Mouse (Mus musculus) spleen, adult 12 weeks (tissue): Measurements from ENCODE around the gene Mapkapk5.
A peak's percentile ranks its signal among the peaks of the same experiment; 100 is the strongest.
"Not testable (repeated sequence)": the region's sequence is repeated elsewhere in the genome, so short reads cannot be mapped to it uniquely, and the experiment has no call there.

Experiments
- DNase-seq: peaks from one replicate; pipeline ENCODE4 v3.0.0; 2022; ENCODE audit warnings: low spot score

Gene Mapkapk5

DNA sequence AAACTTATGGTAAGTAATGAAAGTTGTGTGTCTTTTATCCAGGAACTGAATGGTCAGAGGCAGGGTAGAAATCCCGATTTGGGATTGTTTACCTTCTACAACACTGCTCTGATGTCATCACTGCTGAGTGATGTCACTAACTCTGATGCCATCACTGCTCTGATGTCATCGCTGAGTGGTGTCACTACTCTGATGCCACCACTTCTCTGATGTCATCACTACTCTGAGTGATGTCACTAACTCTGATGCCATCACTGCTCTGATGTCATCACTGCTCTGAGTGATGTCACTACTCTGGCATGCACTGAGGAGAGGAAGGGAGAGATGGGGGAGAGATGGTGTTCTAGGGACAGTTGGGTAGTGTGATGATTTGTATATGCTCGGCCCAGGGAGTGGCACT lies 16.7 kb upstream of the Mapkapk5 start:
- no peak for DNase-seq

DNA sequence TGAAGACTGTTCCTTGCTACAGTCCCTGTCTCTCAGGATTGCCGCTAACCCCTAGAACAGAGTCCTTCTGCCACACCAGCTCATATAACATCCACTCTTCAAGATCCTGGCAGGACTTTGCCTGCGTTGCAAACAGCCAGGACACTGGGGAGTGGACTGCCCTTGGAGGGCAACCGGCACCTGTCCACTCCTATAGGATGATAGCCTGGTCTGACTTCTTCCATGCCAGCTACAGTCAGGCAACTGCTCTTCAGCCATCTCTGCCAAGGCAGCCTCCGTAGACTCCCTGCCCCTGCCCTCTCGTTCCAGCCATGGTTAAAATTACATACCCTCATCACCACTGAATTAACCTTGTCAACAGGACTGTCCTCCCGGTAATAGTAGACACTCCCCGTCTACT lies 3.5 kb upstream of the Mapkapk5 start:
- no peak for DNase-seq

DNA sequence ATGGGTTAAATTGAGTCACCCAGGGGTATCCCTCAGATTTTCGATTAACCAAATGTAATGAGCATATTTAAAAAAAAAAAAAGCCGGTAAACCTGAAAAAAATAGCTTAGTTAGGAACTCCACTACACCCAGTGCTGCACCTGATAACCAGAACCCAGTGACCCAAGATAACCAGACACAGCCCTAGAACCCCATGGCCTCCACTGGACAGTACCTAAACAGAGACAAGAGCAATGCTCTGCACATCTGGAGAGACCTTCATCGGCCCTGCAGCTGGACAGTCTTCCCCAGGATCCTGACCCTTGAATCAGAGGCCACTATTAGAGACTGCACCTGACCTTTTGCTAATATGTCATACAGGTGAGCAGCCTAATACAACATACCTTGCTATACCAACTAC lies 1.4 kb upstream of the Mapkapk5 start:
- DNase-seq, result no peak

DNA sequence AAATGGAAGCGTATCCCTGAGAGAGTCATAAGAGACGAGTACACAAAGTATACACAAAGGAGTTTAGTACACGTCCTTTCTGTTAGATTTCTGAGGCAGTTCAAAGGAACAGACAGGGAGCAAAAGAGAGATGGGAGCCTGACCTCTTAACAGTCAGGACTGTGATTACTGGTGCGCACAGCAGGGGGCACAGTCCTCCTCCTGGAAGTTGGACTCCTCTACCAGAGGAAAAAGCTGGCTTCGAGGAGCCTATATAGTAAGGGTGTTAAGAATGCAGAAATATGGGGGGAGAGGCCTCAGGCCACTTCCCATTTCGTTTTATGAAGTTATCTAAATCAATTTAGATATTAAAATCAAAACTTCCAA lies 808 bp upstream of the Mapkapk5 start:
- DNase-seq, result peak; percentile 32

DNA sequence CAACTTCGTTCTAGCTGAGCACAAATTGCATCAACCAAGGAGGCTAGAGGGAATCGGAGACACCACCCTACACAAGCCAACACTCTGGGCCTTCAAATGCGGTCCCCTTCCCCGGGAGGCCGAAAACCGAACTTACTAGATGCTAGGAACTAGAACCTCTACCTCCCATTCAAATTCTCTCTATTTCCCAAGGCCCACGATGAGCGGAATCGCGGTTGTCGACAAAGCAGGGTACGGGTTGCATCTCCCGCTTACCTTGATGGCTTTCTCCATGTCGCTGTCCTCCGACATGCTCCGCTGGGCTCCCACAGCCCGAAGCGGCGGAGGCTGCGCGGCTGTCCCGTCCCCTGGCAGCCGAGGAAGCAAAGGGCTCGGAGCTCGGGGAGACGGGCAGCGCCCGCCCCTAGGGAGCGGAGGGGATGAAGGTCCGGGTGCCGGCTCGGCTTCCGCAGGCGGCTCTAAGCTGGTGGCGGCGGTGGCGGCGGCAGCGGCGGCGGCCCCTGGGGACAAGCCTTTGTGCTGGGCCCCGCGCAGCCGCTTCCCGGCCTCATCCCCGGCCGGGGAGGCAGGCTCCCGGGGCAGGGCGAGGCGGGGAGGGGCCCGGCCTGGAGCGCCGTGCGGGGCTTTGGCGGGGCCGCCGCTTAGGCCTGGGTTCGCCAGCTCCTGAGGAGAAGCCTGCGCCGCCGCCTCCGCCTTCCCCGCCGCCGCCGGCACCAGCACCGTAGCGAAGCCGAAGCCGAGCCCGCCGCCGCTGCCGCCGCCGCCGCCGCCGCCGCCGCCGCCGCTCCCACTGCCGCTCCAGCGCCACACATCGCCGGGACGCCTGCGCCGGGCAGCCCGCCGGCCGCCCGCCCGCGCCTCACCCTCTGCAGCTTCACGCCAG lies 554 bp downstream of the Mapkapk5 start, which contains the start of the genes Adam1a and Gm42878:
Gene Adam1a (minus strand): TSS at position 573 of the 883 bp plus-strand sequence.
Gene Gm42878 (minus strand): TSS at position 573 of the 883 bp plus-strand sequence.
- DNase-seq, result no peak

DNA sequence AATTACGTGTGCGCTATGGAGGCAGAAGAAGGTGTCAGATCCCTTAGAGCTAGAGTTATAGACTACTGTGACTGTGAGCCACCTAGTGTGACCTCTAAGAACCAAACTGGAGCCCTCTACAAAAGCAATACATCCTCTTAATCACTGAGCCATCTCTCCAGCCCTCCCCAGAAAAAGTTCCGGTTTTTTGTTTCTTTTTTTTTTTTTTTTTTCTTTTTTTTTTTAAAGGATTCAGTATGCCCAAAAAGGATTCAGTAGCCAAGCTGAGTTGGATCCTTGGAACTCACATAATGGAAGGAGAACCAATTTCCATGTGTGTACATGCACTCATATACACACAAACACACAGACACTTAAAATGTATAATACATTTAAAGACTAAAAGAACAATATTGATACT lies 2.3 kb downstream of the Mapkapk5 start:
- DNase-seq, result no peak

DNA sequence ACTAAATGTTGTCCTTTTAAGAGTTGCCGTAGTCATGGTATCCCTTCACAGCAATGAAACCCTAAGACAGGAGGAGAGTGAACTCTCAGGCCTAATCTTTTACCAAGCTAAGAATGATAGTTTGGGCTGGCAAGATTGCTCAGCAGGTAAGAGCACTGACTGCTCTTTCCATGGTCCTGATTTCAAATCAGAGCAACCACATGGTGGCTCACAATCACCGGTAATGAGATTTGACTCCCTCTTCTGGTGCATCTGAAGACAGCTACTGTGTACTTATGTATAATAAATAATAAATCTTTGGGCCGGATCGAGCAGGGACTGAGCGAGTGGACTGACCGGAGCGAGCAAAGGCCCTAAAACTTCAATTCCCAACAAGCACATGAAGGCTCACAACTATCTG lies 4.5 kb downstream of the Mapkapk5 start:
- no peak for DNase-seq

DNA sequence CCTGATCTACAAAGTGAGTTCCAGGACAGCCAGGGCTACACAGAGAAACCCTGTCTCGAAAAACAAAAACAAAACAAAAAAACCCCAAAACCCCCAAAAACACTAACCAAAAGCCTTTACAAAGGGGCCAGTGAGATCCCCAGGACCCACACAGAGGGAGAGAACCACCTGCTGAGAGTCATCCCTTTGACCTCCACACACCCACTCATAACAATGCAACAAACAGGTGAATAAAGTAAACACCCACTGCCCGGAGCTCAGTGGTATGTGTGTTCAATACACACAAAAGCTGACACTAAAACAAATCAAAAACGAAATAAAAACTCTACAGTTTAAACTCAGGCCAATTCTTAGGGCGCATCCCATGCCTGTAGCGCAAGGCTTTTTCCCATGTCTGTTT lies 5.6 kb downstream of the Mapkapk5 start:
- no peak for DNase-seq

DNA sequence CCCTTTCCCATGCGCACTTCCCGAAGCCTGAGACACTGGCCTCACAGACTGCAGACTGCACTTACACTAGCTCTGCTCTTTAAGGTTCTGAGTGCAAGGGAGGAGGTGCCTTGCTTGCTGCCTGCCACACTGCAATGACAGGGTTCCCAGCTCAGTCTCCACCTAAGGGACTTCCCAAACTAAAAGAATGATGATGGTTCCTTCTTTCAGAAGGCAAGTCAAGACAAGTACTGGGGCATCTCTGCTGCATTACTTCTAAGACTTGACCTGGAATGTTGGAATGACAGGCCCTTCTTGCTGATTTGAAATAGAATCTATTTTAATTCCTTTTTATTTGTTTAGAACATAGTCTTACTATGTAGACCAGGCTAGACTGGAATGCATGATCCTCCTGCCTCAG lies 8.1 kb downstream of the Mapkapk5 start:
- DNase-seq, result no peak

DNA sequence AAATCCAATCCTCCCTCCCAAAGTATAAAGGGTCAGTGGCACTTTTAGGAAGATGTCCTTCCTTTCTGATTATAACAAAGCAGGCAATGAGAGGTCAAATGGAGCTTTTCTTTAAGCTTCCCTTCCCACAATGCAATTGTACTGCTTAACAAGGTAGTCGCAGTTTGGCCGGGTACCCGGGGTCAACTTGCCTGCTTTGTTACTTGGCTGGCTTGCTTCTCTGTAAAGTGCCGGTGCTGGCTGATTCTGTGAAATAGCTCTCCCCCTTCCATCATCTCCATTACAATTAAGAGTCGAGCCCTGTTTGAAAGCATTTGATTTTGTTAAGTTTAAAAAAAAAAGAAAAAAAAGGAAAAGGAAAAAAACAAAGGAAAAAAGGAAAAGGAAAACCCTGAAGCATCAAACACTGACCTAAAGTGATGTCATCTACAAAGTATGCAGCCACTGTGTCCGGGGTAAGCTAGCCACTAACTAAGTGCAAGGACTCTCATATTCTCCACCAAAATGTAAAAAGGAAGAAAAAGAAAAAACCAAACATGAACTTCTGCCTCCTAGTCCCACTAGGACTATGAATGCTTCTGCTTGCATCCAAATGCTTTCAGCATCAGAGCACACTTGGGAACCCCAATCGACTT lies 8.7 kb downstream of the Mapkapk5 start:
- DNase-seq, result no peak

DNA sequence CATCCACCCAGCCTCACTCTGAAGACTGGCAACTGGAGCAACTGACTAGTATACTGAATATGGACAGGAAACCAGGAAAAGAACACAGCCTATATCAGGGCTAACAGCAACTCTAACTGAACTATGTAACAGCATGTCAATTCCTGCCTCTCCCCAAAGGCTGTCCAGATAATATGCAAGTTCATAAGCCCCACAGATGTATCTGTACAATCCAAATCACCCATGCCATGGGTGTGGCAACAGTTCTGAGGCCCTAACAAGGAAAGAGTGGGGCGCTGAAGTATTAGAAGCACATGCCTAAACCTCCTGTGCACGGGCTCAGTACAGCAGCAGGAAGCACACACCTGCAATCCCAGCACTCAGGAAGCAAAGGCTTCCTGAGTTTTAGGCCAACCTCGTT lies 10.6 kb downstream of the Mapkapk5 start:
- no peak for DNase-seq

DNA sequence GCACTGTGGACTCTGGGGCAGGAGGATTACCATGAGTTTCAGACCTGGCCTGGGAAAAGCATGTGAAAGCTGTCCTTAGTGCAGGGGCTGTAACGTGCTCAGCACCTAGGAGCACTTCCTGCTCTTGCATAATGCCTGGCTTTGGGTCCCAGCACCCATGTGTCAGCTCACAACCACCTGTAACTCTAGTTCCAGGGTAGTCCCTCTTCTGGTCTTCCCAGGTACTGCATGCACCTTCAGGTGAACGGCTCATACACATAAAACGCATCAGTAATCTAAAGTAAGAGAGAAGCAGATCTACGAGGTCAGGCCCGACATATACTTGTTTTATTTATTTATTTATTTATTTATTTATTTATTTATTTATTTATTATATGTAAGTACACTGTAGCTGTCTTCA lies 11.2 kb downstream of the Mapkapk5 start:
- DNase-seq, result peak; percentile 13

DNA sequence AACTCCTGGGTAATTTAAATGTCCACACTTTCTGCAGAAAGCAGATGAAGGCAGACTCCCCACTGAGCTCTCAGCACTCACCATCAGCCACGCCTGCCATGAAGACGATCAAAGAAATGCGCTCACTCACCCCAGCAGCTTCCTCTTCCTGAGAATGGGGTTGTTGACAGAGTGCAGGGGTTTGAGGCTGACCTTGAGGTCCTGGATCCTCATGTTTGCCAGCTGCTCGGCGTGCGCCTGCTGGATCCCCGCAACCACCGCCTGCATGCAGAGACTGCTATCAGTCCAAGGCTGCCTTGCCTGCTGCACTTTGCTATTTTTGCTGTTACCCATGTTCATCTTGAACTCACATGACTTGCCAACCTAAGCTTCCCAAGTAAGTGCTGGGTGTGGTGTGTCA lies 18.7 kb downstream of the Mapkapk5 start:
- DNase-seq, result no peak

DNA sequence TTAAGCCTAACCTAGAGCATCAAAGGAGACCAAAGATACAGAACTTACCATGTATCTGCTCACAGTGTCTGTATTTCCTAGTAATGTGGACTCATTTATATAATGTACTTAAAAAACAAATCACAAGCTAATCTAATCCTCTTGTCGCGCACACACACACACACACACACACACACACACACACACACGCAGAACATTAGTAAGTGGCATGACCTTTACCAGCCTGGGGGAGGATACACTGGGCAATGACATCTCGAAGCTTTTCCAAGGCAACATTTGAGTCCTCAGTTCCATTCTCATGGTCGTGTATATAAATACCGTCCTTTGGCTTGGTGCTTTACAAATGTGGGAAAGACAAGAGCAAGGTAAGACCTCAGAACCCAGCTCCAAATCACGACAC lies 19.2 kb downstream of the Mapkapk5 start:
- no peak for DNase-seq

DNA sequence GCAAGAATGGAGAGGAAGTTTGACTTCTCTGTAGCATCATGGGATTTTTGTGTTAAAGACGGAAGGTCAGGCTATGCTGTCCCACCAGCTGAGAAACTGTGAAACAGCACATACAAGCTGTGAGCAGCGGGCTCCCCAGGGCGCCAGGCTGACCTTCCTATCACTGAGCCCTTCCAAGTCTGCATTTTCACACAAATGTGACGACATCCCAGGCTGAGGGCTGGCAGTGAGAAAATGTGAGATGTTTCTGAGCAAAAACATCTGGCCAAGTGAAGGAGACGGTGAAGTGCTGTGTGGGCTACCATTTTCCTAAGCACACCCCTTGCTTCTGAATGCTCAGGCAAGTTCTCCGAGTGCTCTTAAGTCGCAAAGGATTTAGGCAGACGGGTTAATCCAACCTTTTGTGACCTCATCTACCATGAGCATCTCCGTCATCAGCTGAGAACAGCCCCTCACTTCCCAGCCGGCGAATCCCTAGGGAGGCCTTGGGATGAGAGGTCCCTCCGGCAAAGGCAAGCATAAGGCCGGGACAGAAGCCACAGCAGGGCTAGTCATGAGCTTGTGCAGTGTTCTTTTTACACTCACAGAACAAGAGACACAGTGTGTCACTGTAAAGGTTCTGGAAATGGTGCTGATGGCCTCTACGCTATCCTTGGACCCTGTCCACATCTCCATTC lies 19.8 kb downstream of the Mapkapk5 start:
- no peak for DNase-seq

DNA sequence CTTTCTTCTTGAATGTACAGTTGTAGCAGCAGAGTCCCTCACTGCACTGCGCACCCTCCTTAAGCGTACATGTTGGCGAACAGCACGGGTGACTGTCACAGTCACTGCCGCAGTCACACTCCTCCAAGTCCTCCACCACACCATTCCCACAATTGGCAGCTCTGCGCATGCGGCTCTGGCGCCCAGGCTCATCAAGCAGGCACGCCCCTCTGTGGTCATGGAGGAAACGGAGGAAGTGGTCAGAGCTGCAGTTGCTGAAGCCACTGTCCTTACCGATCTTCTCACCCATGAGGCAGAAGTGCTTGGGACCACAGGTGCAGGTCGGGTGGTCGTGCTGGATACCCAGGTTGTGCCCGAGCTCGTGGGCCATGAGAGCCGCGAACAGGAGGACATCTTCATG lies 25.9 kb downstream of the Mapkapk5 start:
- DNase-seq, result not testable (repeated sequence)

DNA sequence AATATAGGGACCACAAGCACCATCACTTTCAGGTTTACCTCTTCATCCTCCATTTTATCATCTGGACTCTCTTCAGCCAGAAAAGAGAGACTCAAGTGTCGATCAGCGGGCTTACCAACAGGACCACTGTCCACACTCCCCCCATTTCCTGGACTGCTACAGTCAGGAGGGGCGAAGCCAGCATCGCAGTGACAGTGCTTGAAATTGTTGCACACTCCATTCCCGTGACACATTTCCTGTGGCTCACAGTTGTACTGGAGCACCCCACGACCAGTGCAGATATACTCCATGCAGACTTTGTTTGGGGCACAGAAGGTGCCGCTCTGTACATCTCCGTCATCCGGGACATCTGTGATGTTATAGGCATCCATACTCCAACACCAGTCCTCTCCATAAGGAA lies 26.7 kb downstream of the Mapkapk5 start:
- no peak for DNase-seq

DNA sequence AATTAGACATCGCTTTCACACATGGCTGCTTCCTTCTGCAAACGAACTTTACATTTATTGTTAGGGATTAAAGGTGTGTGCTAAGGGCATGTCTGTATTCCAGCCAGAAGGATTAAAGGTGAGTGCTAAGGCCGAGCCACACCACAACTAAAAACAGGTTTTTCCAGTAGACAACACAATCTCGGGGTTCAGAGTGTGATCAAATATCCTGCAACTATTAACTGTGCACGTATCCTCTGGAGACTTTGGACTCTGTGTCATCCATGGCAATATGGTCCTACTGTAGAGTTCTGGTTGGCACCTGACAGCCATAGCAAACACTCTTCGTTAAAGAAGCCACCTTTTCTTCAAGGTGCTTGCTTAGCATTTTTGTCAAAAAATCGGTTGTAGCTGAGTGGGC lies 35.7 kb downstream of the Mapkapk5 start:
- DNase-seq, result no peak

DNA sequence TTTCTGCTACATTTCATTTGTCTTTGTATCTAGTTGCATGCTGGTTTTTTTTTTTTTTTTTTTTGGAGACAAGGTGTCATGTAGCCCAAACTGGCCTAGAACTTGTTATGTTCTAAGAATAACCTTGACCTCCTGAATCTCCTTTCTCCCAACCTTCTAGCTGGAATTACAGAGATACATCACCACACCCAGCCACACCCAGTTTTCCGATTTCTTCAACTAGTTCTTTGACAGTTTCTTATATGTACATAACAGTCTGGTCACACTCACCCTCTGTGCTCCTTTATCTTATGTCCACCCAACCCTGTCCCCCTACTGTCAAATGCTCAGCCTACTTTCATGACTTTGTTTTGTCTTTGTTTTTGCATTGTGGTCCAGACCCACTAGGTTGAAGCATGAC lies 38.9 kb downstream of the Mapkapk5 start:
- no peak for DNase-seq

DNA sequence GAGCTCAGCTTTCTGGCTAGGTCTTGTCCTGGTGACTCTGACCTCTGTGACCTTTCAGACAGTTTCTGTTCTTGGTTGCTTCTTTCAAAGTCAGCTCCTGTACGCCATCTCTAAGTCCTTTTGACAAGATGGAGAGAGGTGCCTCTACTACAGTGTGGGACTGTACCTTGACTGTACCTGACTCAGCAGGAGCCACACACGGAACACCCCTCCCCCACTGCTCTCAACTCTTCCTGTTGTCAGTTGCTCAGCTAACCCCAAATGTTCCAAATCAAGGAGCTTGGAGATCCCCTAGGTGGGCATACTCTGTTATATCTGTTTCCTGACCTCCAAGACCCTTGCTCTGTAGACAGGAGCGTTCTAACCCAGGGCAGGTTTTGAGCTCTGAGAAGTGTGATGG lies 42.5 kb downstream of the Mapkapk5 start, which contains the start of gene Adam1b:
Gene Adam1b (minus strand): TSS at position 205 of the 400 bp plus-strand sequence.
- DNase-seq, result no peak

DNA sequence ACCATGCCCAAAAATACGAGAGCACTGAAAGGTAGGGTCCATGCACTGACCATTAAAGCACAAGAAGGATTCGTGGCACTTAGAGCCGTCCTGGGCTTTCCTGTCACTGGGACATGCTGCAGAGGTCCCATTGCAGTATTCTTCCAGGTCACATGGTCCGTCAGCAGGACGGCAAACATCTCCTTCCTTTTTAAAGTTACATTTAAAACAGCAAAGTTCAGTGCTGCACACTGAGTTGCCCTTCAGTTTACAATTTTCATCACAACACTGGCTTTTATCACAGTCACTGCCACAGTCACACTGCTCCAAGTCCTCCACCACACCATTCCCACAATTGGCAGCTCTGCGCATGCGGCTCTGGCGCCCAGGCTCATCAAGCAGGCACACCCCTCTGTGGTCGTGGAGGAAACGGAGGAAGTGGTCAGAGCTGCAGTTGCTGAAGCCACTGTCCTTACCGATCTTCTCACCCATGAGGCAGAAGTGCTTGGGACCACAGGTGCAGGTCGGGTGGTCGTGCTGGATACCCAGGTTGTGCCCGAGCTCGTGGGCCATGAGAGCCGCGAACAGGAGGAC lies 44.2 kb downstream of the Mapkapk5 start:
- not testable (repeated sequence) for DNase-seq

DNA sequence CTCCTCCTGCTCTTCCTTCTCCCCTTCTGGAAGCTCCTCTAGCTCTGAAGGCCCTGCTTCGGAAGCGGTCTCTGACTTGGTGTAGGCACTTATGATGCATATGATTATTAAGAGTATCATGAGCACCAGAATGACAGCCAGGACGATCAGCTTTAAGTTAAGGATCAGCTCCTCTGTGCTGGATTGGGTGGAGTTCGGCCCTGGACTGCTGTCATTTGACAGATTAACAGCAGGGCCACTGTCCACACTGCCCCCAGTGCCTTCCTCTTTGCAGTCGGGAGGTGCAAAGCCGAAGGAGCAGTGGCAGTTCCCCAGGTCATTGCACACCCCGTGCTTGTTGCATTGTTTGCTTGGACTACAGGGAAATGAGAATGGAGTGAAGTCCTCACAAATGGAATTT lies 45.0 kb downstream of the Mapkapk5 start:
- no peak for DNase-seq

DNA sequence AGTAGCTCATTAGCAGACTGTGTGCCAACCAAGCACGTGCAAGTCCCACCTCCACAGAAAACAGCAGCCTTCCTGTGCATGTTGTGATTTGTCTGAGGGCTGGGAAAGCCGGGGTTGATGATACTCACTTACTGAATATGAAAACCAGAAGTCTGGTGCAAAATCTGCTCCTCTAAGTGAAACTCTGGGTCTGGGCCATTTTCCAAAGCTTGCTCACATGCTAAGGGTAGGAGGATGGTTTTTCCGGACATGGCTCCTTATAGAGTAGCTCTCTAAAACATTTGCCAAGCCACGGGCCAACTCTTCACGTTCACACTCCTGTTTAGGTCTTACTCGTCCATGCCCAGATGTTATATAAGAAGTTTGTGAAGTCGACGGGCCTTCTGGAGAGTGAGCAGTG lies 52.4 kb downstream of the Mapkapk5 start:
- no peak for DNase-seq
